Mouse (Mus musculus): ENCODE results near the gene Tpbg.

DNA sequence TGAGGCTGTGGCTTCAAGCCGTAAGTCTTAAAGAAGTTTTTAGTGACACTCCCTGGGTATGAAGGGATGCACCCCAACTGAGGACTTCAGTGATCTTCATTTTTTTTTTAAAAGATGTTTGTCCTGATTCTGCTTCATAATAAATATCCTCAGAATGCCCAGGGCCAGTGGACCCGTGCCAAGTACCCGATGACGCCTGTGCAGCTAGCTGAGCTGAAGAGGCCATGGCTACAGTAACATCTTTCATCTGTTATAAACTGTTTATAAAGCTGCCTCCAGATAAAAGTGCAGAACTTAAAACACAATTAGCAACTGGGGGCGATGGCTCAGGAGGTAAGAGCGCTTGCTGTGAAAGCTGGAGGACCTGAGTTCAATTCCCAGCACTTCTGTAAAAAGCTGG, 20.4 kb downstream of the Tpbg start:
- TF ChIP-seq CTCF (IDR thresholded peaks at IDR 0.05; ENCODE audit: low read depth, low read length), result no peak
- no peak for TF ChIP-seq POLR2A (IDR thresholded peaks at IDR 0.05; ENCODE audit: borderline replicate concordance, low read depth, low read length)

All from bone marrow macrophage, adult 2 months (primary cell).